Mouse (Mus musculus): ENCODE results near the gene Grik4.

Grik4 gene

DNA sequence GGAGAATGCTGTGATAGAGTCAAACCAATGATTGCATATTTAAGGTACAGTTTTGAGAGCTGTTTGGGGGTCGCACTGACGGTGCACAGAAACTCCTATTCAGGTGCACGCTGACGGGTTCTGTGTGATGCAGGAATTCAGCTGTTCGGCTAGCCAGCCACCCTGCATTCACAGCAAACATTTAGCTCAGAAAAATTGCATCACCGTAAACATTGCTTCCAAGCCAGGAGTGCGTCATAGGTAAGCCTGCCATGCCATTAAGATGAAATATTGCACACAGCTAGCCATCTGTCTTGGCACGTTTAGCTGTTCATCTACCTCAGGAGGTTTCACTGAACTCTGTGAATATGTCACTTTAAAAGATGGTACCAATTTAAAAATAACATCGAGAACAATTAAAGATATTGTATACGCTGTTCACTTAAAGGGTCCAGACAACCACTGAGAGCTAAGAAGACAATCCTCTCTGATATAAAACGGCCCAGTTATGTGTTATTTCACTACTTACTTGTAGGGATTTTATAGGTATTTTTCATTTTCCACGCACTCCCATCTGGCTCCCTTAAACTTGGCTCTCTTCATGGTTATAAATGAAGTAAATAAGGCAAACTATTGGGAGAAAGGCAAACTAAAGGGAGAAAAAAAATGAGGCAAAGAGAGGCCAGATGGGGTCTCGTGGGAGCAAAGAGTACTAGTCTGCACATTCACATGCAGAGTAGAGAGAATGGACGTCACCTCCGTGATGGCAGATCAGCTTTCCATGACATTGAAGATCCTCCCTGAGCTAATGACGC lies 453.5 kb downstream of the Grik4 start:
- no peak for DNase-seq (ENCODE audit: low read depth)

DNA sequence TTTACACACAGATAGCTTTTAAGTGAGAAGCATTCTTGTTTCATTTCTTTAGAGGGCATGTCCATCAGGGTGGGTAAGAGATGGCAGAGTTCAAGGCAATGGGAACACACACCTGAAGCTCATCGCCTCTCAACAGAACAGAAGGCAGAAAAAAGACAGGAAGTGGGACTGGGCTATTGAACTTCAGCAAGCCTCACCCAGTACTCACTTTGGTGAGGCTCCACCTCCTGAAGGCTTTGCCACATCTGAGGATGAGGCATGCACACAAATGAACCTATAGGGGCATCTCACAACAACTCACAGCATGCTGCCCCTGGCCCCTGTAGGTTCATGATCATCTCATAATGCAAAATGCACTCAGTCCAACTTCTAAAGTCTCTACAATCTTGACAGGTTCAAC lies 456.2 kb downstream of the Grik4 start:
- DNase-seq (ENCODE audit: low read depth): no peak

DNA sequence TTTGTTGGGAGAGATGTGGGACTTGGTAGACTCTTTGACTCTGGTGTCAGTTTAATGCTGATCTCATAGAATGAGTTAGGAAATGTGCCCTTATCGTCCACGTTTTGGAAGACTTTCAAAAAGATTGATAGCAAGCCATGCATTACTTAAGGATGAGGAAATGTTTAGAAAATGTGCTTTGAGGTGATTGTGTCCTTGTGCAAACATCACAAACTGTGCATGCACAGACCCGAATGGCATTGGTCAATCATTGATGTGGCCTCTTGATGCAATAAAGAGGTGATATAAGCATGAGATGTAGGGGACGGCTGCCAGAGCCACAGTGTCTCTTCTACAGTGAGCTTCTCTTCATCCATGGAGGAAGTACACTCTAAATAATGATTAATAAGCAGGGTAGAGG lies 457.4 kb downstream of the Grik4 start:
- no peak for DNase-seq (ENCODE audit: low read depth)

DNA sequence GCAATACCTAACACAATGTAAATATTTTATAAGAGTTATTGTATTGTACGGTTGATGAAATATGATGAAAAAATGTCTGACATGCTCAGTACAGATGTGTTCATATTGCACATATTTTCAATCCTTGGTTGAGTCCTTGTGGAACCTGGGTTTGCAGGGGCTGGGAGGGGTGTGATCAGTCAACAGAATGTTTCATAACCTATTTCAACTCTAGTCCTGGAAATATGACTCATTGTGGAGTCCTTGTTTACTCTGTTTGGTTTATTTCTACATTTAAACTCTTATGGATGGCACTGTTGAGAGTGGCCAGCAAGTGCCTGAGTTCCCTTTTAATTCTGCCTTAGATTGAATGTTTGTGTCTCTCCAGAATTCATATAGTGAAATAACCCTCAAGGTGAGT lies 459.6 kb downstream of the Grik4 start:
- no peak for DNase-seq (ENCODE audit: low read depth)

DNA sequence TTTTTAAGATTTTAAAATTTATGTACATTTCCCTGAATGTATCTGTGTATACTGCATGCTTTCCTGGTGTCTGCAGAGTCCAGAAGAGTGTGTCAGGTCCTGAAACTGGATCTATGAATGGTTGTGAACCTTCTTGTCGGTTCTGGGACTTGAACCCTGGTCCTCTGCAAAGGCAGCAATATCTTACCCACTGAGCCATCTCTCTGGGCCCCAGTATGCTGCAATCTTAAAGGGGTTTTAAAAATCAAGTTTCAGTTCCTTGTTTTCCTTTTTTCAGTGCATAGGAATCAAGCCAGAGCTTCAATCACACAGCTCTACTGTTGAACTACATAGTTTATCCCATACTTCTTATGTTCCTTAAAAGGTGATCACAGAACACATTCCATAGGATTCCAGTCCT lies 461.3 kb downstream of the Grik4 start:
- no peak for DNase-seq (ENCODE audit: low read depth)

DNA sequence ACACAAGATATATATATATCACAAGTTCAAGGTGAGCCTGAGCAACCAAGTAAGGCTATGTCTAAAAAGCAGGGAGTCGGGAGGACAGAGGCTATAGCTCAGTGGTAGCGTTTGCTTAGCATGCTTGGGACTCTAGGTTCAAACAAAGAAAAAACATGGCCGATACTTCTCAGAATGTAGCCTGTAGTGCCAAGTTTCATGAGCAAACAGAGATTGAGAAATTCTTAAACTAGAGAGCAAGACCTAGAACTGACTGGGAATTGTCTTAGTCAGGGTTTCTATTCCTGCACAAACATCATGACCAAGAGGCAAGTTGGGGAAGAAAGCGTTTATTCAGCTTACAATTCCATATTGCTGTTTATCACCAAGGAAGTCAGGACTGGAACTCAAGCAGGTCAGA lies 468.1 kb downstream of the Grik4 start:
- DNase-seq (ENCODE audit: low read depth): no peak

DNA sequence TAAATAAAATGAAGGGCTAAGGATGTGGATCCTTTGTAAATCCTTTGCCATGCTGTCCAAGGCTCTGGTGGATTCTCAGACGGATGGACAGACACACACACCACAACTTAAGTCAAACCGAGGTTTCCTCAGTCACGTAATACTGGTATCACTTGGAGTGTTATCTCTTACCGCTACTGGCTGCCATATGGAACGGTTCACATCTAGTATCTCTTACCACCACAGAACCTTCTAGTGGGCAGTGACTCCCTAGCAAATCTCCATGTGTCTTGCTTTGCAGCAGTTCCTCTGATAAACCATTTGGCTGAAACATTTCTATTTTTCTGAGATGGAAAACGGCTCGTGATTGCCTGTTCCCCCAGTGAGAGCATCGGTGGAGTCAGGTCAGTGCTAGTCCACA lies 470.0 kb downstream of the Grik4 start:
- DNase-seq (ENCODE audit: low read depth): no peak

DNA sequence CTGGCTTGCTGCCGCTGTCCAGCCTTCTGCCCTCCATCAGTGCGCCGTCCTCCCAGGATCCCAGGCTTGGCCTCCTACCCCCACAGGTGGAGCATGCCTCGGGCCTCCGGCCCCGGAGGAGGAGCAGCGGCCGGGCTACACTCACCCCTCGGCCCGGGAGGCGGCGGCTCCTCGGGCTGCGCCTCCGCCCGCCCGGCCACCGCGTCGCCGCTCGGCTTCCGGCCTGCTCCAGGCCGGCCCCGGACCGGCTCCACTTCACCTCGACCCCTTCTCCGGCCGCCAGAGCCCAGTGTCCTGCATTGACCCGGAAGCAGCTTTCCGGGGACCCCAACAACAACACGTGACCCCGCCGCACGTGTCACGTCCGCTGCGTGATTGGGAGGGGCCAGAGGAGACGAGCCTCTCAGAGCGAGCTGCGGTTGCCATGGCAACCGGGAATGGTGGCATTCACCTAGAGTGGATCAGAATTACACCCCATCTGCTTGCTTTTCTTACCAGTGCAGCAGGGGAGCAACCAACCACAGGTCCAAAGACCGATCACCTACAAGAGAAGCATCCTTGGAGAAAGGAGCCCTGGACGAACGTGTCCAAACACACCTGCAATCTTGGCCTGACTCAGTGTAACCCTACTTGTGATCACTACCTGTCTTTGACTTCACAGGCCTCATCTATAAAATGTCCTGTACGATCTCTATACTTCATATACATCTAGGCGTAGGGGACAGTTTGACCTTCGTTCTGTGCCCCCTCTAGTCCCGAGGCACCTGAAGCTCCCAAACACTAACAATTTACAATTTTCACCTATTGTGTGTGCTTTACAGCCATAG lies 472.2 kb downstream of the Grik4 start:
- peak; percentile 57 for DNase-seq (ENCODE audit: low read depth)

DNA sequence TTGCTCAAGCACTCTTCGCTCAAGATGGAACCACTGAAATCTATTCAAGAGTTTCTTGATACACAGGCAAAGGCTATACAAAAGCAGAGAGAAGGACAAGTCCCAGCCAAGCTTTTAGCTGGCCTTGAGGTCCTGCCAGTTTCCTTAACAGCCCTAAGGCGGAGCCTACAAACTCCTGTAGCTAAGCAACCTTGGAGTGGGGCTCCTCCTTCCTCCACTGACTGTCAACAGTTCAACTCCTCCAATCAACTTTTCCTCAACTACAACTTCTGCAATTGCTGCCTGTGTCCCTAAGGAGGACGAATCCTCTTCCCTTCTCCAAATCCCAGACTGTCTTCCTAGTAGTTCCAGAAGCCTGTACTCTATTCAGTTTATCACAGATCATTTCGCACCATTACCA lies 473.1 kb downstream of the Grik4 start:
- peak; percentile 53 for DNase-seq (ENCODE audit: low read depth)

DNA sequence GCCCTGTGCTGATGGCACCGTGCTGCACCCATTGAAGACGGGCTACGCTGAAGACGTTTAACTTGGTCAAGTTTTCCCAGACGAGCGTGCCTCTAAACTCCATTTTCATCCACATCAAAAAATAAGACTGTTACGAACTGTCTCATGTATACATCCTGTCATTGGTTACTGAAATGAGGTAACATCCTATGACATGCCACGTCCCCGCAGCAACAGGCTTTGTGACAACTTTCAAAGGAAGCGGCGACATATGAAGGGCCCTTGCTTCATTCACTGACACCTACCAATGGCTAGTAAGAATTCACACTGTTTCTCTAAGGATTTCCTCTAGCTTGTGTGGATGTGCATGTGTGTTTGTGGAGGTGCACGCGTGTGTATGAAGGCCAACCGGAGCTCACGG lies 475.0 kb downstream of the Grik4 start:
- DNase-seq (ENCODE audit: low read depth): no peak

DNA sequence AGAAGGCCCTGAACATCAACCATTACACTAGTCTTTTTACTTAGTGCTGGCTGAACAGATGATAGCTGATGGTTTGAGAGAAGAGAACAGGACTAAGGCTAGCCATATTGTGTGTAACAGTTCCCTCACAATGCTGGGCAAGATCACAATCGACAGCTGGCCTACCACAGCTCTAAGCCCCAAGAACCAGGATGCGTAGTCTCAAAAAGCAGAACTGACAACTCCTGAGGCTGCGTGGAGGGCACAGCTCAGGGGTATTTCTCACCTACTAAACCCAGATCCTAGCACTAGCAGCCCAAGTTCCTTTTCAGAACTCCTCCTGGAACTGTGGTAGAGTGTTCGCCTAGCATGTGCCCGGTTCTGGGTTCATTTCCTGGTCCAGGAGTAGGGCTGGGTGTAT lies 475.9 kb downstream of the Grik4 start:
- DNase-seq (ENCODE audit: low read depth): no peak
